Mouse (Mus musculus): ENCODE data around the gene Dpysl4. TPM values are rescaled to one million over a fixed set of nuclear protein-coding genes. Genes with fewer than 3 reads are reported as not detected.

Gene Dpysl4
- 13.1 and 13.6 TPM in 2 replicates for polyA plus RNA-seq (2012; rRNA removed)

- Histone ChIP-seq H3K27me3 (ENCODE audit: control insufficient read depth, insufficient read depth, low read length) (no peaks in the 10 kb centered on the region), H3K36me3 (ENCODE audit: control insufficient read depth, insufficient read depth, low read length) (no peaks in the 10 kb centered on the region), H3K27ac (ENCODE audit: control insufficient read depth, insufficient read depth, low read depth, low read length) (peak within 1 kb of the TSS; percentile 50), H3K4me3 (ENCODE audit: control insufficient read depth, low read depth, low read length) (peak within 1 kb of the TSS; percentile 89), H3K4me1 (ENCODE audit: control insufficient read depth, insufficient read depth, low read length) (peaks cover 9% of the 10 kb centered on the region)
- TF ChIP-seq CTCF (IDR thresholded peaks at IDR 0.05; ENCODE audit: control insufficient read depth, insufficient read depth, insufficient replicate concordance, low read depth, low read length) (no peak), POLR2A (IDR thresholded peaks at IDR 0.05; ENCODE audit: control insufficient read depth, low read depth, low read length) (peak; percentile 49; the same call in 1 of the 2 replicates)
Measured at GRCm38 (mm10) chr7:139085629-139086194, at the start of gene Dpysl4. TSS of gene Dpysl4 (plus strand) at chr7:139086001.

DNA sequence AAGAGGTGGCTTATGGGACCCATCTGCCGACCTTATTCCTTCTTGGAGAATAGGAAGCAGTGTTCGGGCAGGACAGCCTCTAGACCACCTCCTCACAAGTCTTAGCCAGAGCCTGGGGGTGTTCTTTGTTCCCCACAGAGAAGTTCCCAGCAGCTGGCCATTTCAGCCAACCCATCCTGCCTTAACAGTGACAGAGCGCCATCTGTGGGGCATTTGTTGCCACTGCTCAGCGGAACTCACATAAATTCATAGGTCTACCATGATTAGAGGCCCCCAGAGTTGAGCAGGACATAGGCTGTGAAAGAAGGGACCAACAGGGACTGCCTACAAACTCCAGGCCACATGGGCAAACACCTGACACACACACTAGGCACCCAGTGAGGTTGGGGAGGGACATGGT is 22.4 kb upstream of the Dpysl4 start:
- H3K27me3 ChIP-seq (ENCODE audit: control insufficient read depth, insufficient read depth, low read length): no peaks in the 10 kb centered on the region
- H3K4me3 ChIP-seq (ENCODE audit: control insufficient read depth, low read depth, low read length): no peak overlapping the region
- TF ChIP-seq POLR2A (IDR thresholded peaks at IDR 0.05; ENCODE audit: control insufficient read depth, low read depth, low read length) (no peak), CTCF (IDR thresholded peaks at IDR 0.05; ENCODE audit: control insufficient read depth, insufficient read depth, insufficient replicate concordance, low read depth, low read length) (peak; percentile 43; the same call in 1 of the 2 replicates)
- no peaks in the 10 kb centered on the region for H3K4me1 ChIP-seq (ENCODE audit: control insufficient read depth, insufficient read depth, low read length)
- no peaks in the 10 kb centered on the region for H3K36me3 ChIP-seq (ENCODE audit: control insufficient read depth, insufficient read depth, low read length)
- H3K27ac ChIP-seq (ENCODE audit: control insufficient read depth, insufficient read depth, low read depth, low read length): no peak overlapping the region

GRCm38 (mm10) chr7:139068182-139068623 is 17.6 kb upstream of the Dpysl4 start:
- Histone ChIP-seq H3K27ac (ENCODE audit: control insufficient read depth, insufficient read depth, low read depth, low read length) (no peak overlapping the region), H3K4me1 (ENCODE audit: control insufficient read depth, insufficient read depth, low read length) (no peaks in the 10 kb centered on the region)
- TF ChIP-seq POLR2A (IDR thresholded peaks at IDR 0.05; ENCODE audit: control insufficient read depth, low read depth, low read length) (no peak), CTCF (IDR thresholded peaks at IDR 0.05; ENCODE audit: control insufficient read depth, insufficient read depth, insufficient replicate concordance, low read depth, low read length) (peak; percentile 48; the same call in 1 of the 2 replicates)

GRCm38 (mm10) chr7:139074189-139074588 is 11.6 kb upstream of the Dpysl4 start:
- H3K36me3 ChIP-seq (ENCODE audit: control insufficient read depth, insufficient read depth, low read length): no peaks in the 10 kb centered on the region
- H3K4me3 ChIP-seq (ENCODE audit: control insufficient read depth, low read depth, low read length): no peak overlapping the region
- TF ChIP-seq POLR2A (IDR thresholded peaks at IDR 0.05; ENCODE audit: control insufficient read depth, low read depth, low read length): no peak
- no peak for TF ChIP-seq CTCF (IDR thresholded peaks at IDR 0.05; ENCODE audit: control insufficient read depth, insufficient read depth, insufficient replicate concordance, low read depth, low read length)
- no peaks in the 10 kb centered on the region for H3K4me1 ChIP-seq (ENCODE audit: control insufficient read depth, insufficient read depth, low read length)
- H3K27me3 ChIP-seq (ENCODE audit: control insufficient read depth, insufficient read depth, low read length): no peaks in the 10 kb centered on the region
- H3K27ac ChIP-seq (ENCODE audit: control insufficient read depth, insufficient read depth, low read depth, low read length): no peak overlapping the region

More at GRCm38 (mm10) chr7:139068182-139068623, 17.6 kb upstream of the Dpysl4 start:
- Histone ChIP-seq H3K4me3 (ENCODE audit: control insufficient read depth, low read depth, low read length) (no peak overlapping the region), H3K36me3 (ENCODE audit: control insufficient read depth, insufficient read depth, low read length) (no peaks in the 10 kb centered on the region), H3K27me3 (ENCODE audit: control insufficient read depth, insufficient read depth, low read length) (no peaks in the 10 kb centered on the region)

GRCm38 (mm10) chr7:139075054-139075794 is 10.6 kb upstream of the Dpysl4 start:
- TF ChIP-seq POLR2A (IDR thresholded peaks at IDR 0.05; ENCODE audit: control insufficient read depth, low read depth, low read length) (no peak), CTCF (IDR thresholded peaks at IDR 0.05; ENCODE audit: control insufficient read depth, insufficient read depth, insufficient replicate concordance, low read depth, low read length) (no peak)
- H3K36me3 ChIP-seq (ENCODE audit: control insufficient read depth, insufficient read depth, low read length): no peaks in the 10 kb centered on the region
- H3K27ac ChIP-seq (ENCODE audit: control insufficient read depth, insufficient read depth, low read depth, low read length): no peak overlapping the region
- H3K4me3 ChIP-seq (ENCODE audit: control insufficient read depth, low read depth, low read length): no peak overlapping the region
- no peaks in the 10 kb centered on the region for H3K4me1 ChIP-seq (ENCODE audit: control insufficient read depth, insufficient read depth, low read length)
- H3K27me3 ChIP-seq (ENCODE audit: control insufficient read depth, insufficient read depth, low read length): no peaks in the 10 kb centered on the region

DNA sequence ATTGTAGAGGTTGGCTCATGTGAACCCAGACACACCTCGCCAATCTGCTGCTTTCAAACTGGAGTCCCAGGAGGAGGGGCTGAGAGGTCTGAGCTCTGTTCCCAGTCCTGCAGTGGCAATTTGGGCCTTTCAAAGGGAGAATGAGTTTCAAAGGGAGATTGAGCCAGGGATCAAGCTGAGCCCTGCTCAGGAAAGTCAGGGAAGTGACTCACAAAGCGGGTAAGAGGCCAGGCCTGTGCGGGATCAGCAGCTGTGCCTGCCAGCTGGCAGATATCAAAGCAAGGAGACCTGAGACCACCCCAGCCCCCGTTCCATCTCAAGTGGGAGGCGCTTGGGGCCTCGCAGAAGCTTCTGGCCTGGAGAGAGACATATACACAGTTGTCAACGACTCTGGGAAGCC is 8.5 kb upstream of the Dpysl4 start:
- TF ChIP-seq CTCF (IDR thresholded peaks at IDR 0.05; ENCODE audit: control insufficient read depth, insufficient read depth, insufficient replicate concordance, low read depth, low read length): no peak
- Histone ChIP-seq H3K36me3 (ENCODE audit: control insufficient read depth, insufficient read depth, low read length) (no peaks in the 10 kb centered on the region), H3K27me3 (ENCODE audit: control insufficient read depth, insufficient read depth, low read length) (no peaks in the 10 kb centered on the region), H3K4me1 (ENCODE audit: control insufficient read depth, insufficient read depth, low read length) (no peaks in the 10 kb centered on the region), H3K4me3 (ENCODE audit: control insufficient read depth, low read depth, low read length) (no peak overlapping the region), H3K27ac (ENCODE audit: control insufficient read depth, insufficient read depth, low read depth, low read length) (no peak overlapping the region)

- no peak overlapping the region for H3K4me3 ChIP-seq (ENCODE audit: control insufficient read depth, low read depth, low read length)
- no peaks in the 10 kb centered on the region for H3K27me3 ChIP-seq (ENCODE audit: control insufficient read depth, insufficient read depth, low read length)
- TF ChIP-seq CTCF (IDR thresholded peaks at IDR 0.05; ENCODE audit: control insufficient read depth, insufficient read depth, insufficient replicate concordance, low read depth, low read length) (no peak), POLR2A (IDR thresholded peaks at IDR 0.05; ENCODE audit: control insufficient read depth, low read depth, low read length) (no peak)
- no peak overlapping the region for H3K27ac ChIP-seq (ENCODE audit: control insufficient read depth, insufficient read depth, low read depth, low read length)
- no peaks in the 10 kb centered on the region for H3K4me1 ChIP-seq (ENCODE audit: control insufficient read depth, insufficient read depth, low read length)
- H3K36me3 ChIP-seq (ENCODE audit: control insufficient read depth, insufficient read depth, low read length): no peaks in the 10 kb centered on the region
Measured at GRCm38 (mm10) chr7:139078181-139078580, 7.6 kb upstream of the Dpysl4 start.

All from testis, adult 2 months (tissue).